Mouse (Mus musculus): ENCODE results near the gene Ntm. TPM values are rescaled to one million over a fixed set of nuclear protein-coding genes. Genes with fewer than 3 reads are reported as not detected.
A peak's percentile ranks its signal among the peaks of the same experiment; 100 is the strongest.

Gene Ntm
- polyA plus RNA-seq, 1 experiment from 2014 or later = 134 TPM

GRCm38 (mm10) chr9:29650679-29651078, 312.3 kb downstream of the Ntm start:
- Histone ChIP-seq H3K27me3 (replicated peaks; ENCODE audit: control insufficient read depth, insufficient read depth, low read length) (no peaks in the 10 kb centered on the region), H3K27ac (ENCODE audit: low read length) (no peak overlapping the region), H3K9me3 (ENCODE audit: control insufficient read depth, low read length) (no peaks in the 10 kb centered on the region), H3K4me3 (replicated peaks; ENCODE audit: low read length) (no peak overlapping the region), H3K4me2 (ENCODE audit: low read length) (no peak overlapping the region), H3K9ac (replicated peaks; ENCODE audit: low read depth, low read length) (no peak overlapping the region), H3K36me3 (ENCODE audit: control insufficient read depth, insufficient read depth) (no peaks in the 10 kb centered on the region), H3K4me1 (replicated peaks; ENCODE audit: control insufficient read depth, insufficient read depth, low read length) (peaks cover 4% of the 10 kb centered on the region; the same call in 1 of the 2 replicates)
- peak; percentile 47; the same call in 1 of the 2 replicates for ATAC-seq
- WGBS = 37% methylated on average over 4 of the region's 4 CpGs

DNA sequence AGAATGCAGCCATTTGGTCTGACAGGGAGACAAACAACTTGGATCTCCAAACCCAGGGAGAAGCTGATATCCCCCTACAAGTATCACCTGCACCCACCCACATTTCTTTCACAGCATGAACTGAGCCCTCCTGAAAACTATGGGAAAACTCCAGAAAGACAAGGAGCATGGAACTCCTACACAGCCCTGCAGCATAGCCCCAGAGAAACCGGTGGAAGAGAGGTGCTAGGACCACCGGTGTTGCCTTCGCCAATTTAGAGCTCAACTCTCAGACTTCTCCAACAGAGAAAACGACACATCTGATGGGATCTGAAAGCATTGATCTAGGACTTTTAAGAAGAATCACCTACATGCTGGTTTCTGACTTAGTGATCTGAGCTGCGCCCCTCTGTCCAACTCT, 312.7 kb downstream of the Ntm start:
- no peak for ATAC-seq
- Histone ChIP-seq H3K27me3 (replicated peaks; ENCODE audit: control insufficient read depth, insufficient read depth, low read length) (no peaks in the 10 kb centered on the region), H3K9ac (replicated peaks; ENCODE audit: low read depth, low read length) (no peak overlapping the region), H3K4me2 (ENCODE audit: low read length) (no peak overlapping the region), H3K4me1 (replicated peaks; ENCODE audit: control insufficient read depth, insufficient read depth, low read length) (peaks cover 6% of the 10 kb centered on the region; the same call in 1 of the 2 replicates), H3K27ac (ENCODE audit: low read length) (no peak overlapping the region), H3K36me3 (ENCODE audit: control insufficient read depth, insufficient read depth) (no peaks in the 10 kb centered on the region), H3K9me3 (ENCODE audit: control insufficient read depth, low read length) (no peaks in the 10 kb centered on the region), H3K4me3 (replicated peaks; ENCODE audit: low read length) (no peak overlapping the region)
- WGBS = 79% methylated on average over 5 of the region's 5 CpGs

GRCm38 (mm10) chr9:29648256-29648655, 314.7 kb downstream of the Ntm start:
- H3K4me3 ChIP-seq (replicated peaks; ENCODE audit: low read length) = no peak overlapping the region
- H3K36me3 ChIP-seq (ENCODE audit: control insufficient read depth, insufficient read depth) = no peaks in the 10 kb centered on the region
- H3K4me2 ChIP-seq (ENCODE audit: low read length) = no peak overlapping the region
- no peak overlapping the region for H3K9ac ChIP-seq (replicated peaks; ENCODE audit: low read depth, low read length)
- peaks cover 6% of the 10 kb centered on the region; the same call in 1 of the 2 replicates for H3K4me1 ChIP-seq (replicated peaks; ENCODE audit: control insufficient read depth, insufficient read depth, low read length)
- WGBS = 89% methylated on average over 5 of the region's 5 CpGs
- no peak overlapping the region for H3K27ac ChIP-seq (ENCODE audit: low read length)
- H3K9me3 ChIP-seq (ENCODE audit: control insufficient read depth, low read length) = no peaks in the 10 kb centered on the region
- no peak for ATAC-seq
- no peaks in the 10 kb centered on the region for H3K27me3 ChIP-seq (replicated peaks; ENCODE audit: control insufficient read depth, insufficient read depth, low read length)

DNA sequence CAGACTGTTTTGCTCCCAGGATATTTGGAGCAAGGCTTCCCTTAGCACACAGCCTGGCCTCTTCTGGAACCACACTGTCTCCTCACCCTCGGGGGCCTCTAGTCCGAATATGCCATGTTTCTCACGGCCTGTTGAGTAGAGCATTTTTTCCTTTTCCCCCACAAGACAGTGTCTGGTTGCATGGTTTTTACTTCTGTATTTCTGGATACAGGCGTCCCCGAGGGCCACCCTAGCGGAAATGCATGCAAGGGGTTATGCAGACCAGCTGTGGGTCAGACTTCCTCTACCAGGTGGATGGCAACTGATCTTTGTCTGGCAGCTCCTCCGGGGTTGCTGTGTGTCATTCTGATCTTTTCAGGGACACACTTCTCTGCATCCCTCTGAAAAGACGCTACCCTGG, 315.2 kb downstream of the Ntm start:
- no peak for ATAC-seq
- Histone ChIP-seq H3K9ac (replicated peaks; ENCODE audit: low read depth, low read length) (no peak overlapping the region), H3K4me1 (replicated peaks; ENCODE audit: control insufficient read depth, insufficient read depth, low read length) (peaks cover 6% of the 10 kb centered on the region; the same call in 1 of the 2 replicates), H3K4me3 (replicated peaks; ENCODE audit: low read length) (no peak overlapping the region), H3K9me3 (ENCODE audit: control insufficient read depth, low read length) (no peaks in the 10 kb centered on the region), H3K27me3 (replicated peaks; ENCODE audit: control insufficient read depth, insufficient read depth, low read length) (0 out of 2 replicates have a peak, but pooled peaks cover 2% of the 10 kb centered on the region), H3K27ac (ENCODE audit: low read length) (no peak overlapping the region), H3K4me2 (ENCODE audit: low read length) (no peak overlapping the region), H3K36me3 (ENCODE audit: control insufficient read depth, insufficient read depth) (no peaks in the 10 kb centered on the region)
- 79% methylated on average over 8 of the region's 8 CpGs for WGBS

DNA sequence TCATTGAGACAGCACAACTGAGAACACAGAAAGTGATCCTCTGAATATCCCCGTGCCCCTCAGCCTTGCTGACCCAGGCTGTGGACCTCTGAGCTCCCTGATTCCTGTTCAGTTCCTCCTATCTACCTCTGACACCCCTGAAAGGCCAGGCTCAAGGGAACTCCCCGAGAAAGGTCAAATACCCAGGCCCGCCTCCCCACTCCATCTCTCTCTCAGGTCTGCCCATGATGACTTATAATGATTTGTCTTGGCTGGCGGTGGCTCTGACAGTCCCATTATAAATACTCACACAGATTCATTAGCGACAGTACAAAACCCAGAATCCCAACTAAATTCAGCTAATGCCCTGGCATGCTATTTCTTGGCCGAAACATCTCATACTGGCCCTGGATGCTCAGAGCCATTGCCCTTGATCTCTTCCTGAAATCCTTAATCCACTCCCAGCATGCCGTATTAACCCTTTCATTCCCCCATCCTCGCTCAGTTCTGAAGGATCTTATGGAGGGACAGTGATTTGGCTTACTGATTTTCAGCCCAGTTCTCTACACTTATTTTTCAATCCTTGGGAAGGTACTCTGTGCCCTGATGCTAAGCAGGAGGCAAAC, 317.0 kb downstream of the Ntm start:
- Histone ChIP-seq H3K4me3 (replicated peaks; ENCODE audit: low read length) (no peak overlapping the region), H3K9me3 (ENCODE audit: control insufficient read depth, low read length) (no peaks in the 10 kb centered on the region), H3K27ac (ENCODE audit: low read length) (no peak overlapping the region), H3K4me1 (replicated peaks; ENCODE audit: control insufficient read depth, insufficient read depth, low read length) (peaks cover 6% of the 10 kb centered on the region; the same call in 1 of the 2 replicates), H3K27me3 (replicated peaks; ENCODE audit: control insufficient read depth, insufficient read depth, low read length) (0 out of 2 replicates have a peak, but pooled peaks cover 2% of the 10 kb centered on the region), H3K4me2 (ENCODE audit: low read length) (no peak overlapping the region), H3K36me3 (ENCODE audit: control insufficient read depth, insufficient read depth) (no peaks in the 10 kb centered on the region), H3K9ac (replicated peaks; ENCODE audit: low read depth, low read length) (no peak overlapping the region)
- 31% methylated on average over 8 of the region's 8 CpGs for WGBS
- ATAC-seq = no peak

GRCm38 (mm10) chr9:29642997-29643657, 319.8 kb downstream of the Ntm start:
- Histone ChIP-seq H3K9me3 (ENCODE audit: control insufficient read depth, low read length) (no peaks in the 10 kb centered on the region), H3K27ac (ENCODE audit: low read length) (no peak overlapping the region), H3K36me3 (ENCODE audit: control insufficient read depth, insufficient read depth) (no peaks in the 10 kb centered on the region), H3K9ac (replicated peaks; ENCODE audit: low read depth, low read length) (no peak overlapping the region), H3K4me3 (replicated peaks; ENCODE audit: low read length) (no peak overlapping the region), H3K27me3 (replicated peaks; ENCODE audit: control insufficient read depth, insufficient read depth, low read length) (0 out of 2 replicates have a peak, but pooled peaks cover 2% of the 10 kb centered on the region), H3K4me2 (ENCODE audit: low read length) (no peak overlapping the region), H3K4me1 (replicated peaks; ENCODE audit: control insufficient read depth, insufficient read depth, low read length) (peaks cover 6% of the 10 kb centered on the region; the same call in 1 of the 2 replicates)
- peak; percentile 45; the same call in 1 of the 2 replicates for ATAC-seq
- 21% methylated on average over 11 of the region's 11 CpGs for WGBS

DNA sequence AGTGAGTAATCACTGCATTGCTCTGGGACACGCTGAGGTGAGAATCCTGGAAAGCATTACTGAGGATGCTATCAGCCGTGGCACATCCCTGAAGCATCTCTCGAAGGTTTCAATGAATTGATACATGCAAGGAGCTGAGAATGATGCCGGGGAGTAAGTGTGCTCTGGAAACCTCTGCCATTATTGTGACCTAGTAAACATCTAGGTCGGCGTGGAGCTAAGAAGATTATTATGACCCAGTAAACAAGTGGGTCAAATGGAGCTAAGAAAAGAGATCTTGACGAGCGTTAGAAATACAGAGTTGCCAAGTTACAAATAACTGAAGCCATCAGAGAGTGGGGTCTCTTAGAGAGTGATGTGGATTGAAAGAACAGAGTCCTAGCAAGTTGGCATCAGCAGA, 325.6 kb downstream of the Ntm start:
- H3K9ac ChIP-seq (replicated peaks; ENCODE audit: low read depth, low read length) = no peak overlapping the region
- 82% methylated on average over 8 of the region's 8 CpGs for WGBS
- no peaks in the 10 kb centered on the region for H3K27me3 ChIP-seq (replicated peaks; ENCODE audit: control insufficient read depth, insufficient read depth, low read length)
- no peaks in the 10 kb centered on the region for H3K4me1 ChIP-seq (replicated peaks; ENCODE audit: control insufficient read depth, insufficient read depth, low read length)
- H3K36me3 ChIP-seq (ENCODE audit: control insufficient read depth, insufficient read depth) = no peaks in the 10 kb centered on the region
- no peak for ATAC-seq
- no peak overlapping the region for H3K4me2 ChIP-seq (ENCODE audit: low read length)
- H3K27ac ChIP-seq (ENCODE audit: low read length) = no peak overlapping the region
- no peaks in the 10 kb centered on the region for H3K9me3 ChIP-seq (ENCODE audit: control insufficient read depth, low read length)
- no peak overlapping the region for H3K4me3 ChIP-seq (replicated peaks; ENCODE audit: low read length)

GRCm38 (mm10) chr9:29617181-29617580, 345.8 kb downstream of the Ntm start:
- Histone ChIP-seq H3K9ac (replicated peaks; ENCODE audit: low read depth, low read length) (no peak overlapping the region), H3K36me3 (ENCODE audit: control insufficient read depth, insufficient read depth) (no peaks in the 10 kb centered on the region), H3K27me3 (replicated peaks; ENCODE audit: control insufficient read depth, insufficient read depth, low read length) (no peaks in the 10 kb centered on the region), H3K4me3 (replicated peaks; ENCODE audit: low read length) (no peak overlapping the region), H3K9me3 (ENCODE audit: control insufficient read depth, low read length) (no peaks in the 10 kb centered on the region), H3K4me1 (replicated peaks; ENCODE audit: control insufficient read depth, insufficient read depth, low read length) (peaks cover 2% of the 10 kb centered on the region; the same call in 1 of the 2 replicates), H3K27ac (ENCODE audit: low read length) (no peak overlapping the region), H3K4me2 (ENCODE audit: low read length) (no peak overlapping the region)
- 77% methylated on average over 5 of the region's 5 CpGs for WGBS
- no peak for ATAC-seq

GRCm38 (mm10) chr9:29612020-29612612, 350.8 kb downstream of the Ntm start:
- WGBS = 32% methylated on average over 7 of the region's 7 CpGs
- Histone ChIP-seq H3K27ac (ENCODE audit: low read length) (no peak overlapping the region), H3K36me3 (ENCODE audit: control insufficient read depth, insufficient read depth) (no peaks in the 10 kb centered on the region), H3K27me3 (replicated peaks; ENCODE audit: control insufficient read depth, insufficient read depth, low read length) (no peaks in the 10 kb centered on the region), H3K4me2 (ENCODE audit: low read length) (no peak overlapping the region), H3K4me1 (replicated peaks; ENCODE audit: control insufficient read depth, insufficient read depth, low read length) (peaks cover 5% of the 10 kb centered on the region; the same call in 1 of the 2 replicates), H3K9me3 (ENCODE audit: control insufficient read depth, low read length) (no peaks in the 10 kb centered on the region), H3K4me3 (replicated peaks; ENCODE audit: low read length) (no peak overlapping the region), H3K9ac (replicated peaks; ENCODE audit: low read depth, low read length) (no peak overlapping the region)
- ATAC-seq = no peak
